Mouse (Mus musculus) thymus, postnatal 10 days (tissue): ENCODE data around the gene Efl1.

Source experiments
- DNase-seq, 2 experiments: peaks; one replicate each; pipeline ENCODE4 v3.0.0; 2021; ENCODE audit warnings: low spot score in 2 of 2

Gene Efl1

DNA sequence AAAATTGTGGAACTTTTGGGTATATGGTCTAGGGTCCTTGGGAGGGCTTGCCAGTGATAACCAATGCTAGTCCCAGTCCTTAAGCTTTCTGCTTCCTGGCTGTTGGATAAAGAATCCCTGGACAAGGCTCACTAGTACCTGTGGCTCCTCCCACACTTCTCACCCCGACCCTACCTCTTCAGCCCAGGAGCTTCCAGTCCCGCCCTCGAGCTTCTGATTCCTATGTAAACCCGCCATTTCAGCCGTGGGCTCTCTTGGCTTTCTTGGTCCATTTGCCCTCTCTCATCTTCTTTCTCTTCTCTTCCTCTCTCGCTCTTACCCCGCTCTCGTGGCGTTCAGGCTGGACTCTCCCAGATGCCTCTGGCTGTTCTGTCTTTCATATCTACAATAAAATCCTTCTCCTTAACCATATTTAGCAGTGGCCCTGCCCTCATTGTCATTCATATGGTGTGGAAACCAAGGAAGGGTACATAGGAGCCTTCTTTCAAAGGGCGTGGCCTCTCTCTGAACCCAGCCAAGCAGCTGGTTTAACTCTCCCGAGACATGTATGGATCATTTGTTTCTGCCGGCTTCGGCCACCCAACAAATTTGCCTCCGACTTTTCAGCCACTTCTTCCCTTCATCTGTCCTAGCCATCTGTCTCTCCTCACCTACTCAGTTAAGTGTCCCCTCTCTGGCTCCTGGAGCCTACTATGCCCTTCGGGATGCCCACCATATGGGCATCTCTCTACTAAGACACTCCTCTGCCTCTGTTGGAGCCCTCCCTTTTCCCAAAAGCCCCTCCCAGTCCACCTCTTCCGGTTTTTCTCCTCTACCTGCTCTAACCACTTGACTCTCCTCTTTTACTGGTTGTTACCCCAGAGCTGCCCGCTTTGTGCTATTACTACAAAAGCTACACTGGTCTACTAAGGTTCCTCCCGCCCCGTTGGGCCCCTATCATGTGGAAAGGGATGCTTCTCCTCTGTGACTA is 164.1 kb downstream of the Efl1 start:
- DNase-seq: no peak

DNA sequence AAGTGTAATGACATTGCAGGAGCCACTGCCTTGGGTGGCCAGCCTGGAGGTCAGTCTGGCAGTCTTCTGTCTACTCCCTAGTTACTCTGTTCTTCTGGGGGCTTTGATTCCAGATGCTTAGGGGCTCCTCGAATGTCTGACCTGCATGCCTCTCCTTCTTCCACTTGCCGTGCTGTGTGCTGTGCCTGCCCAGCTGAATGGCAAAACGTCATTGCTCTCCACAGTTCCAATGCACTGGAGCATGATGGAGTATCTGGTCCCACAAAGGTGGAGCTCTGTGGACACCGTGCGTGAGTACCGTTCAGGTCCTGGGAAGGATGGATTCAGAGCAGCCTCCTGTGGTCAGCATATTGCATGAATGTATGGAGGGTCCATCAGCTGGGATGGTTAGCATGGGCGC is 171.1 kb downstream of the Efl1 start:
- no peak for DNase-seq

DNA sequence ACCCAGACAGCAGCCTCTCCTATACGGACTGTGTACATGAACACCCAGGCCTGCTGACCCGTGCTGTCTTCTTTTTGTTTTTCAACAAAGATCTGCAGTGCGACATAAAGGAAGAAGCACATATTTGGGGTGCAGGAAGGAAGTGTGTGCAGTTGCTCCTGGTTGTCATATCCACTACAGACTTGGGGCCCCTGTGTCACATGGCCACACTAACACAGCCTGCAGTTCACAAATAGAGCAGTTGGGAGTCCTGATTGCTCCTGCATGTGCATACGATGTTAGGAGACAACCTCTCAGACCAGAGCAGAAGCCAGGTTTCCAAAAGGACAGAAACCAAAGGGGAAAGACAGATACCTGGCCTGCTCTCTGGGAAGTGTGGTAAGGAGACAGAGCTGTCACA is 172.2 kb downstream of the Efl1 start:
- peak; percentile 17 to 29 for DNase-seq

DNA sequence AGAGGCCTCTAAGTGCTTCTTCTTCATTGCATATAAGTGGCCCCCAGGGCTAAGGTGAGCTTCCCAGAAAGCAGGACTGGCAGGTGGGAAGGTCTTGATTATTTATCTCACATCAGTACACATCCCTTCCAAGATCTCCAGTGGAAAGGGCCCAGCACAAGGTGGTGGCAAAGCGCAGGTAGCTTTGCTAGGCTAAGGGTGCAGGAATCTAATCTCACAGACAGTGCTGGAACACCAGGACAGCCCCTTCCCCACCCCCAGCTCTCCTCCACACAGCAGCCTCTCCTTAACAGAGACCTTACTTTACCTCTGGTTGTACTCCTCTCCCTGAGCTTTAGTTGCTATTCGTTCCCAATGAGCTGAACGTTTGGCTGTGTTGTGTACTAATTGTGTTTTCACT is 173.1 kb downstream of the Efl1 start:
- no peak for DNase-seq

DNA sequence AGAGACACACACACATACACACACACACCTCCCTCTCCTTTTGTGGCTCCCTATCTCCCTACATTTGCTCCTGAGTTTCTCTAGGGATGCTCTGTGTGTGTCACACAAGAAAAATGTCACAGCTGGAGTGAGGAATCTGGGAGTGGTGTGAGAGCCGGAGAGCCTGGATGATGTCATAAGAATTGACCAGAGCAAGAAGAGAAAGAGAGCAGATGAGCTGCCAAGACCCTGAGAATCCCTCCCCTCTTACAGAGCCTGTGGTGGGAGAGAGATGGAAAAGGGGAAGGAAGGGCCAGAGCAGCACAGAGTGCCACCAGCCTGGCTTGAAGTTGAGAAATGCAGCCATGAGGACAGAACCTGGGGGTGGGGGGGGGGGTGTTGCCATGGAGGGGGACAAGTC is 174.1 kb downstream of the Efl1 start:
- no peak for DNase-seq
